In the genomic region with DNA sequence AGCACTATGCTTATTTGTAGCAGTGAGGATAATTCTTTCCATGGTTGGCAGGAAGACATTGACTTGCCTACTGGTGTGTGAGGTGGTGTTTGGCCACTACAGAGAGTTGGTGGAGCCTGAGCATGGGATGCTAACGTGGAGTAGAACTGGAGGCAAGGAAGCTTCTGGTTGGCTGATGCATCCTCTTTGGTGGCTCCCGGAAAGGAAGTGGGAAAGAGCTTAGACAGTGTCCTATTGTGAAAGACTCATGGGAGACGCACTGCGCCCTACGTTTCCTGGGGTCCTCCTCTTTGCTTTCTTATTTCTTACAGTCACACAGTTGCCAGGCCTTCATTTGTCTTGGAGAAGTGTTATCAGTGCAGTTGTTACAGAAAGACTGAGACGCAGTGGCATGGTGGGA, we compare ENCODE assay signal across 26 mouse cellular contexts. TPM values are rescaled to one million over a fixed set of nuclear protein-coding genes. Genes with fewer than 3 reads are reported as not detected.
A peak's percentile ranks its signal among the peaks of the same experiment; 100 is the strongest.
DNase-seq lines count a peak whose midpoint lies in the region; ATAC-seq and TF ChIP-seq lines count a peak whose summit lies in the region.
"Had no signal": no experiment of that assay in that cellular context is flagged by ENCODE, and none has a peak within 500 bp of the region (broad histone marks: within the 10 kb centered on the region; RNA-seq: fewer than 3 reads in every experiment).

No protein-coding gene starts in this region.

- DNase-seq in adrenal gland, adult (ENCODE audit: inconsistent age in 2 of 2, low spot score in 1 of 2), result peak; percentile 5 to 37
- no peak for DNase-seq in adrenal gland, postnatal 36 days
- DNase-seq in heart, adult 2 months, result no peak
- no peak for DNase-seq in lung, postnatal 10 days
- no peak for DNase-seq in embryo, embryonic 10.5 days (ENCODE audit: low spot score)
- DNase-seq: adrenal gland, adult 8-10 months; cerebellum, adult 11 months; cerebellum, adult 9-10 months; kidney, postnatal 14 days; layer of hippocampus, adult 9-11 months; lung, embryonic 14.5 days; right cerebral cortex, postnatal 14 days had no signal

- TF ChIP-seq EP300 in heart, adult 2 months (IDR thresholded peaks at IDR 0.05; ENCODE audit: insufficient read depth, low read depth, low read length), result no peak

- H3K36me3 ChIP-seq in heart, embryonic 15.5 days, result no peaks in the 10 kb centered on the region
- peaks cover 5% of the 10 kb centered on the region; the same call in 1 of the 2 replicates for H3K36me3 ChIP-seq in heart, adult 2 months (ENCODE audit: control insufficient read depth, insufficient read depth, low read length)
- no peaks in the 10 kb centered on the region for H3K36me3 ChIP-seq in lung, embryonic 16.5 days (ENCODE audit: control insufficient read depth, insufficient read depth, low read length)
- H3K36me3 ChIP-seq: embryonic facial prominence, embryonic 13.5 days; hindbrain, embryonic 12.5 days; limb, embryonic 10.5 days; limb, embryonic 15.5 days; liver, embryonic 15.5 days; midbrain, embryonic 13.5 days had no signal

- peaks cover 2% of the 10 kb centered on the region; the same call in 1 of the 2 replicates for H3K79me2 ChIP-seq in heart, adult 2 months (replicated peaks; ENCODE audit: control insufficient read depth, insufficient read depth, low read length)

- intact Hi-C loops in heart, adult 2 months (cut with DNase I), result no loop called here

- no peak overlapping the region for H3K9ac ChIP-seq in heart, embryonic 15.5 days
- no peak overlapping the region for H3K9ac ChIP-seq in heart, adult 2 months (ENCODE audit: low read depth, low read length)
- no peak overlapping the region for H3K9ac ChIP-seq in lung, embryonic 16.5 days (ENCODE audit: low read length)
- H3K9ac ChIP-seq: embryonic facial prominence, embryonic 13.5 days; hindbrain, embryonic 12.5 days; limb, embryonic 15.5 days; liver, embryonic 15.5 days; lung, embryonic 14.5 days; midbrain, embryonic 13.5 days had no signal

- no peak overlapping the region for H3K4me2 ChIP-seq in heart, embryonic 15.5 days
- H3K4me2 ChIP-seq in lung, embryonic 16.5 days (ENCODE audit: low read depth, low read length), result no peak overlapping the region
- H3K4me2 ChIP-seq: embryonic facial prominence, embryonic 13.5 days; hindbrain, embryonic 12.5 days; limb, embryonic 15.5 days; liver, embryonic 15.5 days; lung, embryonic 14.5 days; midbrain, embryonic 13.5 days had no signal

- ATAC-seq in heart, embryonic 15.5 days (replicated peaks; ENCODE audit: insufficient number of reproducible peaks, insufficient read depth, low FRiP score, low read depth), result no peak
- no peak for ATAC-seq in lung, embryonic 16.5 days (ENCODE audit: low read depth)
- ATAC-seq in monocyte, adult 5-6 weeks (replicated peaks; ENCODE audit: insufficient number of reproducible peaks, low FRiP score, low TSS enrichment, poor library complexity, severe bottlenecking), result 0 out of 2 replicates have a peak, but pooled peaks have one; percentile 25
- ATAC-seq: activated CD4-positive, CD25-positive, alpha-beta regulatory T cell, adult 4 months; forebrain, embryonic 16.5 days; intestine, embryonic 16.5 days; midbrain, embryonic 13.5 days had no signal

- H3K4me3 ChIP-seq in heart, embryonic 15.5 days, result no peak overlapping the region
- no peak overlapping the region for H3K4me3 ChIP-seq in heart, adult 2 months
- H3K4me3 ChIP-seq in lung, embryonic 16.5 days (ENCODE audit: low read length), result no peak overlapping the region
- H3K4me3 ChIP-seq: embryonic facial prominence, embryonic 13.5 days; erythroblast, embryonic 14.5 days; hindbrain, embryonic 12.5 days; limb, embryonic 10.5 days; limb, embryonic 15.5 days; liver, embryonic 15.5 days; midbrain, embryonic 13.5 days had no signal

- WGBS in heart, embryonic 15.5 days, result 75% methylated on average over 6 of the region's 6 CpGs
- WGBS in heart, adult 2 months, result 41% methylated on average over 6 of the region's 6 CpGs
- 74% methylated on average over 6 of the region's 6 CpGs for WGBS in lung, embryonic 16.5 days

- H3K4me1 ChIP-seq in heart, embryonic 15.5 days (replicated peaks), result peaks cover 73% of the 10 kb centered on the region
- peaks cover 22% of the 10 kb centered on the region for H3K4me1 ChIP-seq in heart, adult 2 months (ENCODE audit: control insufficient read depth, insufficient read depth, low read length)
- peaks cover 51% of the 10 kb centered on the region for H3K4me1 ChIP-seq in lung, embryonic 16.5 days (replicated peaks; ENCODE audit: control insufficient read depth, insufficient read depth, low read length)

- no peaks in the 10 kb centered on the region for H3K27me3 ChIP-seq in heart, embryonic 15.5 days
- H3K27me3 ChIP-seq in heart, adult 2 months (ENCODE audit: control insufficient read depth, insufficient read depth, low read length), result no peaks in the 10 kb centered on the region
- no peaks in the 10 kb centered on the region for H3K27me3 ChIP-seq in lung, embryonic 16.5 days (ENCODE audit: control insufficient read depth, insufficient read depth, low read depth, low read length)
- H3K27me3 ChIP-seq: CH12.LX; embryonic facial prominence, embryonic 13.5 days; hindbrain, embryonic 12.5 days; limb, embryonic 15.5 days; liver, embryonic 15.5 days; midbrain, embryonic 13.5 days had no signal

- no peak for TF ChIP-seq CTCF in heart, adult 2 months (IDR thresholded peaks at IDR 0.05)

- H3K27ac ChIP-seq in heart, embryonic 15.5 days, result peak overlapping the region; percentile 94
- H3K27ac ChIP-seq in heart, adult 2 months, result no peak overlapping the region; the same call in 1 of the 2 replicates
- peak overlapping the region; percentile 90 for H3K27ac ChIP-seq in lung, embryonic 16.5 days (ENCODE audit: low read length)
- H3K27ac ChIP-seq: embryonic facial prominence, embryonic 13.5 days; hindbrain, embryonic 12.5 days; limb, embryonic 10.5 days; limb, embryonic 15.5 days; liver, embryonic 15.5 days; midbrain, embryonic 13.5 days had no signal

- no peak for TF ChIP-seq POLR2A in heart, adult 2 months (IDR thresholded peaks at IDR 0.05; ENCODE audit: insufficient read depth, low read depth, low read length)

- no peaks in the 10 kb centered on the region for H3K9me3 ChIP-seq in heart, embryonic 15.5 days (replicated peaks)
- H3K9me3 ChIP-seq in lung, embryonic 16.5 days (ENCODE audit: control insufficient read depth, low read length), result no peaks in the 10 kb centered on the region
- H3K9me3 ChIP-seq: embryonic facial prominence, embryonic 13.5 days; hindbrain, embryonic 12.5 days; limb, embryonic 10.5 days; limb, embryonic 15.5 days; liver, embryonic 15.5 days; midbrain, embryonic 13.5 days had no signal

RNA-seq across cellular contexts. Expression of a gene that starts 20.4 kb away (rescaled TPM):
- total RNA-seq in adrenal gland, postnatal 36 days (2021), result 100 to 1,000 TPM in 1 of 2 experiments, 10 to 100 TPM in 1; 79.1 to 106 TPM
- 10.5 and 12.0 TPM in 2 replicates for polyA plus RNA-seq in heart, embryonic 15.5 days (2015; fragmentation: Nextera tagmentation; extraction: Ambion mirVana)
- 10 to 100 TPM; 56.9 to 58.2 TPM for total RNA-seq in heart, adult 2 months (2021)
- 18.1 and 36.4 TPM in 2 replicates for polyA plus RNA-seq in heart, adult 2 months (2012; rRNA removed)
- polyA plus RNA-seq in lung, embryonic 16.5 days (2015; fragmentation: Nextera tagmentation; extraction: Ambion mirVana), result 5.4 and 5.7 TPM in 2 replicates
- total RNA-seq in monocyte, adult 5-6 weeks (2017), result 2.3 to 12.3 TPM (median 8.3 TPM) in 3 replicates
- polyA plus RNA-seq: erythroblast, embryonic 14.5 days had no signal

Comparison
In these comparisons a context has a peak if more than half of its experiments do, and no peak if none do; other contexts are left out.
1. DNase-seq: peak in adrenal gland, adult (2 of 2); none in adrenal gland, postnatal 36 days (0 of 2), heart, adult 2 months (0 of 2), lung, postnatal 10 days (single experiment) and embryo, embryonic 10.5 days (single experiment).